Mouse (Mus musculus): ENCODE measurements around the gene Evi2. TPM values are rescaled to one million over a fixed set of nuclear protein-coding genes. Genes with fewer than 3 reads are reported as not detected.

Gene Evi2
- polyA plus RNA-seq, 1 experiment from 2014 or later, result 1.1 TPM

- WGBS, result 83% methylated on average over 1 of the region's 1 CpGs
- no peak overlapping the region for H3K4me2 ChIP-seq (replicated peaks)
- ATAC-seq, result no peak
Measured at GRCm38 (mm10) chr11:79522944-79523343, 7.4 kb downstream of the Evi2 start.

GRCm38 (mm10) chr11:79521930-79522329 is 8.5 kb downstream of the Evi2 start:
- ATAC-seq, result no peak

More at GRCm38 (mm10) chr11:79522944-79523343, 7.4 kb downstream of the Evi2 start:
- Histone ChIP-seq H3K27me3 (no peaks in the 10 kb centered on the region), H3K9me3 (no peaks in the 10 kb centered on the region), H3K4me3 (replicated peaks) (no peak overlapping the region), H3K27ac (no peak overlapping the region), H3K9ac (replicated peaks) (no peak overlapping the region), H3K4me1 (replicated peaks) (0 out of 2 replicates have a peak, but pooled peaks cover 3% of the 10 kb centered on the region), H3K36me3 (peaks cover 6% of the 10 kb centered on the region; the same call in 1 of the 2 replicates)

GRCm38 (mm10) chr11:79520772-79521171 is 9.6 kb downstream of the Evi2 start:
- H3K36me3 ChIP-seq, result peaks cover 6% of the 10 kb centered on the region; the same call in 1 of the 2 replicates
- no peak overlapping the region for H3K4me3 ChIP-seq (replicated peaks)
- no peak for ATAC-seq
- H3K4me1 ChIP-seq (replicated peaks), result 0 out of 2 replicates have a peak, but pooled peaks cover 3% of the 10 kb centered on the region
- no peaks in the 10 kb centered on the region for H3K27me3 ChIP-seq
- no peak overlapping the region for H3K4me2 ChIP-seq (replicated peaks)
- no peak overlapping the region for H3K9ac ChIP-seq (replicated peaks)
- H3K27ac ChIP-seq, result no peak overlapping the region
- no peaks in the 10 kb centered on the region for H3K9me3 ChIP-seq

More at GRCm38 (mm10) chr11:79521930-79522329, 8.5 kb downstream of the Evi2 start:
- Histone ChIP-seq H3K9ac (replicated peaks) (no peak overlapping the region), H3K27me3 (no peaks in the 10 kb centered on the region), H3K27ac (no peak overlapping the region), H3K4me3 (replicated peaks) (no peak overlapping the region), H3K4me2 (replicated peaks) (no peak overlapping the region), H3K4me1 (replicated peaks) (0 out of 2 replicates have a peak, but pooled peaks cover 3% of the 10 kb centered on the region), H3K9me3 (no peaks in the 10 kb centered on the region), H3K36me3 (peaks cover 6% of the 10 kb centered on the region; the same call in 1 of the 2 replicates)

- WGBS, result 79% methylated on average over 1 of the region's 1 CpGs
Measured at GRCm38 (mm10) chr11:79519878-79520291, 10.5 kb downstream of the Evi2 start.

GRCm38 (mm10) chr11:79519299-79519698 is 11.1 kb downstream of the Evi2 start:
- no peaks in the 10 kb centered on the region for H3K9me3 ChIP-seq

More at GRCm38 (mm10) chr11:79519878-79520291, 10.5 kb downstream of the Evi2 start:
- Histone ChIP-seq H3K9ac (replicated peaks) (no peak overlapping the region), H3K27me3 (no peaks in the 10 kb centered on the region), H3K4me2 (replicated peaks) (no peak overlapping the region), H3K27ac (no peak overlapping the region), H3K4me1 (replicated peaks) (0 out of 2 replicates have a peak, but pooled peaks cover 3% of the 10 kb centered on the region), H3K9me3 (no peaks in the 10 kb centered on the region), H3K4me3 (replicated peaks) (no peak overlapping the region), H3K36me3 (peaks cover 4% of the 10 kb centered on the region; the same call in 1 of the 2 replicates)
- no peak for ATAC-seq

GRCm38 (mm10) chr11:79515798-79516197 is 14.6 kb downstream of the Evi2 start:
- no peak for ATAC-seq
- Histone ChIP-seq H3K4me3 (replicated peaks) (no peak overlapping the region), H3K27ac (no peak overlapping the region), H3K4me2 (replicated peaks) (no peak overlapping the region), H3K36me3 (no peaks in the 10 kb centered on the region), H3K9ac (replicated peaks) (no peak overlapping the region), H3K9me3 (no peaks in the 10 kb centered on the region), H3K27me3 (no peaks in the 10 kb centered on the region), H3K4me1 (replicated peaks) (0 out of 2 replicates have a peak, but pooled peaks cover 3% of the 10 kb centered on the region)
- WGBS, result 98% methylated on average over 2 of the region's 2 CpGs

More at GRCm38 (mm10) chr11:79519299-79519698, 11.1 kb downstream of the Evi2 start:
- Histone ChIP-seq H3K4me3 (replicated peaks) (no peak overlapping the region), H3K4me2 (replicated peaks) (no peak overlapping the region), H3K9ac (replicated peaks) (no peak overlapping the region), H3K4me1 (replicated peaks) (0 out of 2 replicates have a peak, but pooled peaks cover 3% of the 10 kb centered on the region), H3K36me3 (no peaks in the 10 kb centered on the region), H3K27ac (no peak overlapping the region), H3K27me3 (no peaks in the 10 kb centered on the region)
- ATAC-seq, result no peak
- WGBS, result 85% methylated on average over 6 of the region's 6 CpGs

GRCm38 (mm10) chr11:79515331-79515730 is 15.1 kb downstream of the Evi2 start:
- no peaks in the 10 kb centered on the region for H3K27me3 ChIP-seq
- 0 out of 2 replicates have a peak, but pooled peaks cover 3% of the 10 kb centered on the region for H3K4me1 ChIP-seq (replicated peaks)
- no peak overlapping the region for H3K4me2 ChIP-seq (replicated peaks)
- H3K27ac ChIP-seq, result no peak overlapping the region
- H3K36me3 ChIP-seq, result no peaks in the 10 kb centered on the region
- ATAC-seq, result no peak
- no peak overlapping the region for H3K4me3 ChIP-seq (replicated peaks)
- WGBS, result 88% methylated on average over 6 of the region's 6 CpGs
- H3K9me3 ChIP-seq, result no peaks in the 10 kb centered on the region
- no peak overlapping the region for H3K9ac ChIP-seq (replicated peaks)

- no peaks in the 10 kb centered on the region for H3K4me1 ChIP-seq (replicated peaks)
- H3K9me3 ChIP-seq, result no peaks in the 10 kb centered on the region
- no peak overlapping the region for H3K9ac ChIP-seq (replicated peaks)
- no peaks in the 10 kb centered on the region for H3K36me3 ChIP-seq
- no peak overlapping the region for H3K4me2 ChIP-seq (replicated peaks)
- H3K27me3 ChIP-seq, result no peaks in the 10 kb centered on the region
- no peak overlapping the region for H3K4me3 ChIP-seq (replicated peaks)
- WGBS, result 95% methylated on average over 3 of the region's 3 CpGs
- H3K27ac ChIP-seq, result no peak overlapping the region
- no peak for ATAC-seq
Measured at GRCm38 (mm10) chr11:79511970-79512369, 18.4 kb downstream of the Evi2 start.

- WGBS, result 66% methylated on average over 7 of the region's 7 CpGs
- ATAC-seq, result no peak
- Histone ChIP-seq H3K9me3 (no peaks in the 10 kb centered on the region), H3K27ac (no peak overlapping the region), H3K36me3 (no peaks in the 10 kb centered on the region), H3K4me1 (replicated peaks) (peaks cover 16% of the 10 kb centered on the region), H3K27me3 (no peaks in the 10 kb centered on the region), H3K4me2 (replicated peaks) (no peak overlapping the region), H3K4me3 (replicated peaks) (no peak overlapping the region), H3K9ac (replicated peaks) (no peak overlapping the region)
Measured at GRCm38 (mm10) chr11:79504506-79504905, 25.9 kb downstream of the Evi2 start.

- no peaks in the 10 kb centered on the region for H3K9me3 ChIP-seq
- no peaks in the 10 kb centered on the region for H3K27me3 ChIP-seq
- H3K4me2 ChIP-seq (replicated peaks), result peak within 1 kb of the TSS; percentile 20; the same call in 1 of the 2 replicates
- H3K9ac ChIP-seq (replicated peaks), result no peak within 1 kb of the TSS
- peak within 1 kb of the TSS; percentile 58 for H3K27ac ChIP-seq
- H3K4me1 ChIP-seq (replicated peaks), result peaks cover 16% of the 10 kb centered on the region
- H3K4me3 ChIP-seq (replicated peaks), result no peak within 1 kb of the TSS
- H3K36me3 ChIP-seq, result no peaks in the 10 kb centered on the region
- WGBS, result 17% methylated on average over 8 of the region's 8 CpGs
- peak; percentile 55; the same call in 1 of the 2 replicates for ATAC-seq
Measured at GRCm38 (mm10) chr11:79503845-79504244, 26.5 kb downstream of the Evi2 start, which contains the start of gene Omg. Gene Omg, minus strand, starts transcription at chr11:79504084.

DNA sequence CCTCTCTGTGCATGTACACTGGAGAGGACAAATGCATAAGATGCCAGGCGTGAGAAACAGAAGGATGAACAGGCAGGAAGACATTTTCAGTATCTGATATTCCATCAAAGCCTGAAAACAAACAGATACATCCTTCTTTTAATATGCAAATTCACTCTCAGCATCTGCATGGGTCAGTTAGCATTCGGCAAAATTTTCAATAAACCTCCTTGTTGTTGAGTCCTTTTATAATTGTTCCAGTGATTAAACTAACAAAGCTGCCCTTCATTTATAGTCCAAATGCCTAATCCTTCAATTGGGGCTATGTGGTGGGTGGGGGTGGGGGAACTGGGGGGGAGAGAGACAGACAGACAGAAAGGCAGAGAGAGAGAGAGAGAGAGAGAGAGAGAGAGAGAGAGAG is 27.5 kb downstream of the Evi2 start:
- Histone ChIP-seq H3K9ac (replicated peaks) (no peak overlapping the region), H3K9me3 (no peaks in the 10 kb centered on the region), H3K4me3 (replicated peaks) (no peak overlapping the region), H3K4me1 (replicated peaks) (peaks cover 16% of the 10 kb centered on the region), H3K27ac (peak overlapping the region; percentile 64; the same call in 1 of the 2 replicates), H3K27me3 (no peaks in the 10 kb centered on the region), H3K4me2 (replicated peaks) (no peak overlapping the region), H3K36me3 (no peaks in the 10 kb centered on the region)
- ATAC-seq, result no peak
- 19% methylated on average over 2 of the region's 2 CpGs for WGBS

GRCm38 (mm10) chr11:79494976-79495800 is 35.2 kb downstream of the Evi2 start:
- no peaks in the 10 kb centered on the region for H3K4me1 ChIP-seq (replicated peaks)
- ATAC-seq, result no peak
- WGBS, result 74% methylated on average over 10 of the region's 10 CpGs
- H3K4me2 ChIP-seq (replicated peaks), result no peak overlapping the region
- no peaks in the 10 kb centered on the region for H3K27me3 ChIP-seq
- no peaks in the 10 kb centered on the region for H3K9me3 ChIP-seq
- no peak overlapping the region for H3K9ac ChIP-seq (replicated peaks)
- H3K4me3 ChIP-seq (replicated peaks), result no peak overlapping the region
- peaks cover 3% of the 10 kb centered on the region for H3K36me3 ChIP-seq
- no peak overlapping the region for H3K27ac ChIP-seq
